Mouse (Mus musculus) kidney, adult 9 months (tissue): Measurements from ENCODE around the gene Zcchc24.
"Not testable (repeated sequence)": the region's sequence is repeated elsewhere in the genome, so short reads cannot be mapped to it uniquely, and the experiment has no call there.

Experiments used
- DNase-seq: peaks from one replicate; pipeline ENCODE4 v3.0.0; 2022

Gene Zcchc24

GRCm38 (mm10) chr14:25768915-25769625, at the start of gene Zcchc24:
Zcchc24 (minus strand) TSS chr14:25769039.
- DNase-seq, result peak; percentile 84

DNA sequence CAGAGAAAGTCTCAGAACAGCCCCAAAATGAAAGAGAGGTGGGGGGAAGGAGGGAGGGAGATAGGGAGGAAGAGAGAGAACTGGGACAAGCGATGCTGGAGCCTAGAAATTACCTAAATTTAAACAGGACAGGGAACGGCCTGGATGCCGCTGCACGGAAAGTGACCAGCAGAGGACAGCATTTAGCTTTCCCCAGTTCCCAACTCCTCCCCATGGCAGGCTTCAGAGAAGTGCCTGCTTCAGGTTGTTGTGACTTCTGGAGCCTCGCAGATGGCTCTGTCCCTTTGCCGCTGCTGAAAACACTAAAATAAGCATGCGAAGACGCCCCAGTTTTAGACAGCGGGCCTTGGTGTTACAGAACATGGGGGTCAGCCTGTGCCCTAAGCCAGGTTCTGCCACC, 47.6 kb upstream of the Zcchc24 start:
- peak; percentile 67 for DNase-seq

- DNase-seq, result no peak
Observed at GRCm38 (mm10) chr14:25814140-25814539, 45.3 kb upstream of the Zcchc24 start.

DNA sequence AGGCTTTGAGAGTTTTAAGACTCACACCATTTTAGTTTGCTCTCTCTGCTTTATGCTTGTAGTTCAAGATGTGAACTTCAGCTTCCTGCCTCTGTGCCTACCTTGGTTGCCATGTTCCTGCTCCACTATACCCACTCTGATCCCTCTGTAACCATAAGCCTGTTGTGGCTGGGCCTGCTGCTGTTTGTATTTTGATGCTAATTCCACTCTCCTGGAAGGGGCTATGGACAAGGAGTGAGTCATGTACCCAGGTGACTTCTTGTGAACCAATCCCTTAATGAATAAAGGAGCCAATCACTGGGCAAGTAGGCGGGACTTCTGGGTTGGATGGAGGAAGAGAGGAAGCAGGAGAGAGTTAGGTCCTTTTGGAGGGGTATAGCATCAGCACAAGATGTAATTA, 42.2 kb upstream of the Zcchc24 start:
- DNase-seq, result not testable (repeated sequence)

DNA sequence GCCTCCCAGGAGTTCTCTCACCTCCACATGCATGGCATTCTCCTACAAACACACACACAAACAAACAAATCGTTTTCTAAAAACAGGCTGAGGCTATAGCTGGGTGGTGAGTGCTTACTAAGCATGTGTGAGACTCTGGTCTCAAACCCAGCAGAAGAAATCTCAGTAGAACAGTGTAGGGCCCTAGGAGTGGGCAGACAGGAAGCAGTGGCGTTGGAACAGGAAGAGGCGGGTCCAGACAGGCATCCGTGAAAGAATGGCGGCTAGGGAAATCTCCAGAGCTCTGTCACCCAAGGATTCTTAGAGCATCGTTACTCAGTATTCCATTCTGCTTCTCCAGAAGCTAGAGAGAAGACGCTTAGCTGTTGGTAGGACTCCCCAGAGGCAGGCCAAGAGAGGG, 37.7 kb upstream of the Zcchc24 start:
- no peak for DNase-seq

DNA sequence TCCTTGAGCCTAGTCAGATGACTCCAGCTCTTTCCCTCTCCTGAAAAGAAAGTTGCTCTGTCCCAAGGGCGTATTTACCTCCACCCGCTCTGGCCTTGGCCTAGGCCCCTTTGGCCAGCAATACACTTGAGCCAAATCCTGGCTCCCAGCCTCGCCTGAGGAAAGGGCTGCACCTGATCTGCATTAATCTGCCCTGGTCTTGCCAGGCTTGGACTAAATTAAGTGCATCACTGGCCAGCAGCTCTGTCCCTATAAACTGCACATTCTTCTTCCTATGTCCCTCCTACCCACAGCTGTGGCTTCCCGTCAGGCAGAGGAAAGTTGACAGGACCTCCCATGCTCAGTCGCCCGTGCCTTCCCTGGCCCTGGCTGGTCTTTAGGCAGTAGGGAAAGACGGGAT, 37.0 kb upstream of the Zcchc24 start:
- DNase-seq, result peak; percentile 11

- DNase-seq, result no peak
Observed at GRCm38 (mm10) chr14:25803246-25803809, 34.5 kb upstream of the Zcchc24 start.

DNA sequence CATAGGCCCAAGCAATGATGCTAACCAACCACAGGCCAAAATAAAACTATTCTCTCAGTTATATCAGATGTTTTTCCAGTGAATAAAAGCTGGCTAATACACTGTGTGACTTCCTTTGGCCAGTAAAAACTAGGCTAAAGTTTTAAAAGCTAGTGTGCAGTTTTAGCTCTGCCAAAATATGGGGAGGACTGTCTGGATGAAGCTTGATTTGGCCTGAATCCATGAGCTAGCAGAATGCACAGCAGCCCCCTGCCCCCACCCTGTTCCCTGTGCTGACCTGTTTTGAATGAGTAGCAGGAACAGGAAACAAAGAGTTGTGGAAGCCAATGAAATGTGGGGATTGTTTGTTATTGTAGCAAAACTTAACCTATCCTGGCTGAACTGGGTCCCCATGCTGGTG, 33.7 kb upstream of the Zcchc24 start:
- DNase-seq, result no peak

GRCm38 (mm10) chr14:25800166-25800960, 31.5 kb upstream of the Zcchc24 start:
- DNase-seq, result peak; percentile 72

- no peak for DNase-seq
Observed at GRCm38 (mm10) chr14:25796619-25797018, 27.8 kb upstream of the Zcchc24 start.

DNA sequence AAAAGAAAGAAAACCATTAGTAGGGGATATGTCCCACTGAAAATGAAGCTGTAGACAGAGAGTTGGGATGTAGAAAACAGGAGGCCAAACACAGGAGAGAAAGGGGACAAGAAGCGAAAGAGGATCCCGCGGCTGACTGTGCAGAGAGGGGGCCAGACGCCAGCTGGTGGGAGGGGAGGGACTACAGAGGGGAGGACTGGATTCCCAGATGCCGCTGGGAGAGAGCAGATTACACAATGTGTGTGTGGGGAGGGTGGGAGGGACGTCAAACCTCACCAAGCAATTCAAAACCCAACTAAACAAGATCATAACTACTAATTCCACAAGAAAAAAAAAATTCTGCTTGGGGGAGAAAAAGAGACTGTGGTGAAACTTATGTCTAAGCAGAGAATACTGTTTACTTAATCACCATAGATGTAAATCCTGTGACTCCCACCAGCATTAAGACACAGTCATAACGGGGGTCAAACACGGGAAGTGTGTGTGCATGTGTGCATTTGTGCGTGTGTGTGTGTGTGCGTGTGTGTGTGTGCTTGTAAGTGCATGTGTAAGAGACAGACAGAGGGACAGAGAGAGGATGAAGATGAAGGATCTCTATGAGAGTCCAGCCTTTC, 26.8 kb upstream of the Zcchc24 start:
- DNase-seq, result peak; percentile 11

DNA sequence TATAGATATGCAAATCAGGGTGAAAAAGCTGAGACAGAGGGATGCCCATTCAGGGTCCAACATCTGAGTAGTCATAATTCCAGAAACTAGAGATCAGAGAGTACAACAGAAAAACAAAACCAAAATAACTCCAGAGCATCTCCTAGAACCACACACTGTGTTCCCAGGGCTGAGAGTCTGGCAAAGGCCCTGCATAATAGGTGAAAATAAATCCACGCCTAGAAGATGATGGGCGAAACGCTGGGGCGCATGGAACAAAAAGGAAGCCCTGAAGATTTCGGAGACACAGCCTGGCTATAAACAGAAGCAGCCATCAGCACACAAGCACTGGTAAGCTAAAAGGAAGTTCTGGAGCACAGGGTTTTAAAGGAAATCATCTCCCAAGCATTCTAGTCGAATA, 26.2 kb upstream of the Zcchc24 start:
- DNase-seq, result no peak

- DNase-seq, result no peak
Observed at GRCm38 (mm10) chr14:25794331-25794730, 25.5 kb upstream of the Zcchc24 start.

DNA sequence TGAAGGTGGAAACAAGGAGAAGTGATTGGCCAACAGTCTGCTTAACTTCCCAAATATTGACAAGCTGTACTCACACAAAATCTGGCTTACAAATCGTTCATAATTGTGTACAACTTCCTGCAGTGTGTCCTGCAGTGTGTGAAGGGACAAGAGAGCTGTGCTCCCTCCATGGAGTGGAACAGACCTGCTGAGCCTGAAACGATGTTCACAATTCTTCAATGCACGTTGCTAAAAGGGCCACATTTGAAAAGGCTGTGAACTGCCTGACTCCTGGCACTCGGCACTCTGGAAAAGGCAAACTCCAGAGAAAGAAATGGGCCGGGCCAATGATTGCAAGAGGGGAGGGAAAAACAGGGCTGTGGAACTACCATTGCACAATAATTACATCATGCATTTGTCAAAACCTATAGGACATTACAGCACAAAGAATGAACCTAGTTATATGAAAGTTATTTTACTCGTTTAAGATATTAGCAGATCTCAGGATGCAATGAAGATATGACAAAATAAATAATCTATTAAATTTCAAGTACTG, 22.0 kb upstream of the Zcchc24 start:
- no peak for DNase-seq

DNA sequence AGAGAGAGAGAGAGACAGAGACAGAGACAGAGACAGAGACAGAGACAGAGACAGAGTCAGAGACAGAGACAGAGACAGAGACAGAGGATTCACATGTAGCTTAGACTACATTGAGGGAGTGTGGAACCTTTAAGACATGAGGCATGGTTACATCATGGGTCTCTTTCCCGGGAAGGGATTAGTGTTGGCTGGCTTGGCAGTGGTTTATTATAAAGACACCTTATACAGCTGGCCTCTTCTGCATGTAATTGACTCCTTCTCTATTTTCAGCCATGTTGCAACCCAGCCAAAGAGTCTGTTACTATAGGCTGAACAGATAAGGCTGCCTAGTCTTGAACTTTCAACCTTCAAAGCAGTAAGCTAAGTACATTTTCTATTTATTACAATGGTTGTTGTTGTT, 21.1 kb upstream of the Zcchc24 start:
- no peak for DNase-seq

DNA sequence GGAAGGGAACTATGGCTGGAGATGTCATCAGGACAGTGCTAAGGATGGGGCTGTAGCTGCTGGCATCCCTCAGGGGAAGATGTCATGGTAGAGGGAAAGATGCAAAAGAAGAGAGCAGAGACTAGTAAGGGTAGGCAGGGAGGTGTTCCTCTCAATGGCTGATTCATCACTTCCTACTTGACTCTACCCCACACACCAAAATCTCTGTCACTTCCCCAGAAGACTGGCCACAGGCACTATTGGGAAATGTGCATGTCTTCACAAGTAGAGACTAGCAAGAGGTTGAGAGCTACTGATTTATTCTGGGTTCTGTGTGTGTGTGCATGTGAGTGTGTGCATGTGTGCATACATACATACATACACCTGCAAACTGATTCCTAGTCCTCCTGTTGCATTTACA, 20.4 kb upstream of the Zcchc24 start:
- no peak for DNase-seq

DNA sequence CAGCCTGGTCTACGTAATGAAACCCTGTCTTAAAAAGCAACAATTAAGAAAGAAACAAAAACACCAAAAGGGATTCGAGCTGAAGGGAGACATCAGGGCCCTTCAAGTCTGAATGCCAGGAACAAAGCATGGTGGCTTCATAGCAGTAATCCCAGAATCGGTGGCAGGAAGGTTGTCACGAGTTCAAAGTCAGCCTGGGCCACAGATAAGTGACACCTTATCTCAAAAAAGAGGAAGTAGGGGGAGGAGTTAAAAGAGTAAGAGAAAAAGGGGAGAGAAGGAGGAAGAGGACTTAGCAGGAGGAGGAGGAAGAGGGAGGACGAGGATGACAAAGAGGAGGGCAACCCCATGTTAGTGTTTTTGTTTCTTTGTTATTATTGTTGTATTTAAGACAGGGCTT, 19.4 kb upstream of the Zcchc24 start:
- no peak for DNase-seq

GRCm38 (mm10) chr14:25787387-25787910, 18.6 kb upstream of the Zcchc24 start:
- DNase-seq, result no peak

- DNase-seq, result peak; percentile 35
Observed at GRCm38 (mm10) chr14:25786959-25787358, 18.1 kb upstream of the Zcchc24 start.

GRCm38 (mm10) chr14:25785210-25785609, 16.4 kb upstream of the Zcchc24 start:
- no peak for DNase-seq

- DNase-seq, result no peak
Observed at GRCm38 (mm10) chr14:25783220-25783619, 14.4 kb upstream of the Zcchc24 start.

DNA sequence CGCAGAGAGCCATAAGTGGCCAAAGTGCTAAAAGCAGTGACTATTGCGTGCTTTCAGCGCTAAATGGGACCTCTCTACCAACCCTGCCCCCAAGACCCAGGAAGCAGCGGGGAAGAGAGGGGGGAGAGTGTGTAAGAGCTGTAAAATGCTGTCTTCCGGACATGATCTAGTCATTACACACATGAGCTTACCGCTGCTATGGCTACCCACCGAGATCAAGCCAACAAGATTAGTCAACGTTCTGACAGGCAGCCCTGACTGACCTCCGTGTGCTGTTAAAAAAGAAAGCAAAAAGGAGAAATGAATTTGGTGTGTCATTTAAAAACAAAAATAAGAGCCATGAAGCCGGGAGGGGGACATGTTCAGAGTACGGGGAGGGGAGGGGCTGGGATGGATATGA, 11.8 kb upstream of the Zcchc24 start:
- DNase-seq, result no peak

DNA sequence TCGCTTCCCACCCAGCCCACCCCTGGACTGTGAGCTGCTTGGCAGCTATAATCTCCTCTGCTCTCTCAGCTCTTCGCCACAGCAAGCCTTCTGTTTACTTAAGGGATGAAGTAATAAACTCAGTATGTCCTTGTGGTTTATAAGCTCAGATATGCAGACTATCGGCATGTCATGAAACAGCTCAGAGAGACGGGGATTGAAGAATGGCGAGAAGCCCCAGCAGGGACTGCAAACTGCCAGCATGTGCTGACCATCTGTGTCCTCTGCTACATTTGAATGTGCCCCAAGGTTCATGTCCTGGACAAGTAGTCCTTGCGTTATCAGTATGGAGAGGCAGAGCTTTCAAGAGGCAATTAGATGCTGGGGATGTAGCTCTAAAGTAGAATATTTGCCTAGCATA, 7.5 kb upstream of the Zcchc24 start:
- DNase-seq, result no peak
